Mouse (Mus musculus) heart, embryonic 11.5 days (tissue): Measurements from ENCODE around the gene Xkr8. TPM values are rescaled to one million over a fixed set of nuclear protein-coding genes. Genes with fewer than 3 reads are reported as not detected.
A peak's percentile ranks its signal among the peaks of the same experiment; 100 is the strongest.

Source experiments
- ATAC-seq: fragments of 200-750 bp; cut with Nextera tagmentation; replicated peaks from 2 replicates; pipeline ENCODE4 v1.8.0; 2017; ENCODE audit warnings: moderate library complexity; ENCODE audit not compliant: insufficient number of reproducible peaks, low FRiP score, low TSS enrichment
- H3K27ac ChIP-seq: fragments of 300-500 bp; sonication (generic); 2 replicates; pipeline ENCODE4 v1.5.1; 2014; ENCODE audit warnings: mild to moderate bottlenecking, low read depth, low read length
- H3K27me3 ChIP-seq: fragments of 300-500 bp; sonication (generic); 2 replicates; pipeline ENCODE4 v1.6.1; 2014; ENCODE audit warnings: mild to moderate bottlenecking, low read length, mixed read lengths; ENCODE audit not compliant: control insufficient read depth, insufficient read depth
- H3K36me3 ChIP-seq: fragments of 300-500 bp; sonication (generic); 2 replicates; pipeline ENCODE4 v1.6.1; 2014; ENCODE audit warnings: mild to moderate bottlenecking, low read length, moderate library complexity, mixed read lengths; ENCODE audit not compliant: control insufficient read depth, insufficient read depth
- H3K4me1 ChIP-seq: fragments of 300-500 bp; sonication (generic); 2 replicates; pipeline ENCODE4 v1.6.1; 2014; ENCODE audit warnings: low read length; ENCODE audit not compliant: control insufficient read depth, insufficient read depth
- H3K4me2 ChIP-seq: fragments of 300-500 bp; sonication (generic); 2 replicates; pipeline ENCODE4 v1.6.1; 2014; ENCODE audit warnings: mild to moderate bottlenecking, moderate library complexity
- H3K4me3 ChIP-seq: fragments of 300-500 bp; sonication (generic); 2 replicates; pipeline ENCODE4 v1.5.1; 2014; ENCODE audit warnings: low read depth, low read length
- H3K9ac ChIP-seq: fragments of 300-500 bp; sonication (generic); 2 replicates; pipeline ENCODE4 v1.6.1; 2014; ENCODE audit warnings: mild to moderate bottlenecking, low read depth, low read length, moderate library complexity
- H3K9me3 ChIP-seq: fragments of 300-500 bp; sonication (generic); replicated peaks from 2 replicates; pipeline ENCODE4 v1.6.1; 2016; ENCODE audit warnings: low read length; ENCODE audit not compliant: control insufficient read depth
- WGBS: fragments of 180-500 bp; shearing (Covaris S2); extraction: QIAGEN DNeasy Blood & Tissue Kit; methylation state at CpG from one replicate; pipeline ENCODE4 v1.1.7; 2014; ENCODE audit not compliant: insufficient replicate concordance; 5-methylcytosine and 5-hydroxymethylcytosine counted together
- polyA plus RNA-seq: library from polyadenylated mRNA; unstranded; fragments of >200 nt; fragmentation: Nextera tagmentation; extraction: Ambion mirVana; gene quantifications from 2 replicates; pipeline ENCODE4 v1.2.1, GENCODE M21; 2014

Gene Xkr8
- polyA plus RNA-seq, 1 experiment from 2014 or later: 6.1 TPM

- Histone ChIP-seq H3K27me3 (no peaks in the 10 kb centered on the region), H3K9ac (peak overlapping the region; percentile 50), H3K27ac (no peak overlapping the region), H3K9me3 (no peaks in the 10 kb centered on the region), H3K4me1 (peaks cover 7% of the 10 kb centered on the region), H3K4me3 (peak overlapping the region; percentile 51), H3K36me3 (no peaks in the 10 kb centered on the region), H3K4me2 (peak overlapping the region; percentile 81)
- no peak for ATAC-seq
- 43% methylated on average over 12 of the region's 12 CpGs for WGBS
These were observed 730 bp downstream of the Xkr8 start for GRCm38 (mm10) chr4:132731616-132732015.

GRCm38 (mm10) chr4:132728233-132728632 lies 4.1 kb downstream of the Xkr8 start:
- peaks cover 7% of the 10 kb centered on the region for H3K4me1 ChIP-seq
- H3K4me2 ChIP-seq: no peak overlapping the region
- H3K36me3 ChIP-seq: 0 out of 2 replicates have a peak, but pooled peaks cover 4% of the 10 kb centered on the region
- no peak overlapping the region for H3K4me3 ChIP-seq
- H3K27me3 ChIP-seq: no peaks in the 10 kb centered on the region
- H3K9me3 ChIP-seq: no peaks in the 10 kb centered on the region
- no peak overlapping the region for H3K27ac ChIP-seq
- WGBS: 82% methylated on average over 8 of the region's 8 CpGs
- ATAC-seq: no peak
- no peak overlapping the region for H3K9ac ChIP-seq

GRCm38 (mm10) chr4:132718251-132718650 lies 14.1 kb downstream of the Xkr8 start:
- Histone ChIP-seq H3K36me3 (peaks cover 5% of the 10 kb centered on the region), H3K9ac (no peak overlapping the region), H3K27me3 (no peaks in the 10 kb centered on the region), H3K9me3 (no peaks in the 10 kb centered on the region), H3K4me2 (no peak overlapping the region), H3K4me1 (no peaks in the 10 kb centered on the region), H3K4me3 (no peak overlapping the region), H3K27ac (no peak overlapping the region)
- 95% methylated on average over 1 of the region's 1 CpGs for WGBS
- ATAC-seq: no peak

GRCm38 (mm10) chr4:132713181-132713580 lies 19.2 kb downstream of the Xkr8 start:
- Histone ChIP-seq H3K4me3 (no peak overlapping the region), H3K9ac (no peak overlapping the region), H3K27me3 (no peaks in the 10 kb centered on the region), H3K4me1 (no peaks in the 10 kb centered on the region), H3K9me3 (no peaks in the 10 kb centered on the region), H3K27ac (no peak overlapping the region), H3K36me3 (peaks cover 26% of the 10 kb centered on the region), H3K4me2 (no peak overlapping the region)
- 96% methylated on average over 7 of the region's 7 CpGs for WGBS
- no peak for ATAC-seq

- WGBS: 96% methylated on average over 8 of the region's 8 CpGs
- Histone ChIP-seq H3K27me3 (no peaks in the 10 kb centered on the region), H3K4me2 (no peak overlapping the region), H3K9me3 (no peaks in the 10 kb centered on the region), H3K9ac (no peak overlapping the region), H3K4me1 (no peaks in the 10 kb centered on the region), H3K36me3 (peaks cover 41% of the 10 kb centered on the region), H3K4me3 (no peak overlapping the region), H3K27ac (no peak overlapping the region)
- no peak for ATAC-seq
These were observed 25.5 kb downstream of the Xkr8 start for GRCm38 (mm10) chr4:132706885-132707284.

- Histone ChIP-seq H3K4me2 (no peak overlapping the region), H3K9ac (no peak overlapping the region), H3K27ac (no peak overlapping the region), H3K9me3 (no peaks in the 10 kb centered on the region), H3K4me1 (no peaks in the 10 kb centered on the region), H3K27me3 (no peaks in the 10 kb centered on the region), H3K4me3 (no peak overlapping the region), H3K36me3 (peaks cover 31% of the 10 kb centered on the region)
- no peak for ATAC-seq
- WGBS: 98% methylated on average over 5 of the region's 5 CpGs
These were observed 30.3 kb downstream of the Xkr8 start for GRCm38 (mm10) chr4:132702076-132702475.

- no peak overlapping the region for H3K4me2 ChIP-seq
- no peaks in the 10 kb centered on the region for H3K27me3 ChIP-seq
- H3K36me3 ChIP-seq: peaks cover 11% of the 10 kb centered on the region
- no peaks in the 10 kb centered on the region for H3K9me3 ChIP-seq
- no peak overlapping the region for H3K9ac ChIP-seq
- no peaks in the 10 kb centered on the region for H3K4me1 ChIP-seq
- no peak for ATAC-seq
- no peak overlapping the region for H3K4me3 ChIP-seq
- 88% methylated on average over 3 of the region's 3 CpGs for WGBS
- H3K27ac ChIP-seq: no peak overlapping the region
These were observed 39.0 kb downstream of the Xkr8 start for GRCm38 (mm10) chr4:132693366-132693765.

- H3K4me3 ChIP-seq: no peak overlapping the region
- H3K4me1 ChIP-seq: no peaks in the 10 kb centered on the region
- H3K36me3 ChIP-seq: peaks cover 7% of the 10 kb centered on the region
- WGBS: 78% methylated on average over 2 of the region's 2 CpGs
- no peaks in the 10 kb centered on the region for H3K9me3 ChIP-seq
- H3K27me3 ChIP-seq: no peaks in the 10 kb centered on the region
- no peak overlapping the region for H3K4me2 ChIP-seq
- ATAC-seq: no peak
- no peak overlapping the region for H3K27ac ChIP-seq
- no peak overlapping the region for H3K9ac ChIP-seq
These were observed 42.7 kb downstream of the Xkr8 start for GRCm38 (mm10) chr4:132689634-132690033.

- peaks cover 22% of the 10 kb centered on the region for H3K36me3 ChIP-seq
- no peak overlapping the region for H3K4me2 ChIP-seq
- ATAC-seq: no peak
- no peak overlapping the region for H3K9ac ChIP-seq
- no peaks in the 10 kb centered on the region for H3K27me3 ChIP-seq
- no peaks in the 10 kb centered on the region for H3K9me3 ChIP-seq
- no peaks in the 10 kb centered on the region for H3K4me1 ChIP-seq
- WGBS: 83% methylated on average over 7 of the region's 7 CpGs
- no peak overlapping the region for H3K27ac ChIP-seq
- no peak overlapping the region for H3K4me3 ChIP-seq
These were observed 55.4 kb downstream of the Xkr8 start for GRCm38 (mm10) chr4:132676771-132677539.
